Comparison of ENCODE assay signal across 47 mouse cellular contexts in genomic region chr14:32083466-32083865, GRCm38 (mm10). TPM values are rescaled to one million over a fixed set of nuclear protein-coding genes. Genes with fewer than 3 reads are reported as not detected.
"Had no signal": no experiment of that assay in that cellular context is flagged by ENCODE, and none has a peak within 500 bp of the region (broad histone marks: within the 10 kb centered on the region; RNA-seq: fewer than 3 reads in every experiment).

No protein-coding gene starts in this region.

- DNase-seq: left cerebral cortex, postnatal 4 days; liver; liver, embryonic 13.5 days; liver, postnatal 0 days; lung, adult 18-20 months; lung, adult 2 months; lung, embryonic 14.5 days; lung, postnatal 10 days; lung, postnatal 14 days; lung, postnatal 36 days; lung, postnatal 4 days; midbrain, embryonic 14.5 days had no signal

- H3K27me3 ChIP-seq: limb, embryonic 12.5 days; limb, embryonic 13.5 days; limb, embryonic 15.5 days; liver, embryonic 12.5 days; liver, embryonic 13.5 days; liver, embryonic 15.5 days; lung, embryonic 15.5 days; megakaryocyte, embryonic 14.5 days; midbrain, embryonic 12.5 days; midbrain, embryonic 13.5 days; neural tube, embryonic 12.5 days had no signal

- H3K4me2 ChIP-seq: limb, embryonic 13.5 days; limb, embryonic 15.5 days; lung, embryonic 15.5 days; midbrain, embryonic 12.5 days; midbrain, embryonic 13.5 days; neural tube, embryonic 12.5 days had no signal

- H3K9ac ChIP-seq: limb, embryonic 12.5 days; limb, embryonic 13.5 days; limb, embryonic 15.5 days; liver, embryonic 12.5 days; liver, embryonic 14.5 days; liver, embryonic 15.5 days; liver, postnatal 0 days; lung, embryonic 14.5 days; lung, embryonic 15.5 days; midbrain, embryonic 12.5 days; midbrain, embryonic 13.5 days; neural tube, embryonic 12.5 days had no signal

- H3K27ac ChIP-seq: left cerebral cortex, adult 2 months; limb, embryonic 10.5 days; limb, embryonic 12.5 days; limb, embryonic 13.5 days; limb, embryonic 15.5 days; liver, embryonic 12.5 days; liver, embryonic 13.5 days; liver, embryonic 14.5 days; liver, embryonic 15.5 days; lung, embryonic 15.5 days; macrophage; midbrain, embryonic 10.5 days; midbrain, embryonic 12.5 days; midbrain, embryonic 13.5 days; neural tube, embryonic 12.5 days had no signal

- H3K9me3 ChIP-seq: limb, embryonic 10.5 days; limb, embryonic 12.5 days; limb, embryonic 13.5 days; limb, embryonic 15.5 days; liver, embryonic 12.5 days; liver, embryonic 13.5 days; liver, embryonic 15.5 days; lung, embryonic 15.5 days; megakaryocyte, embryonic 14.5 days; midbrain, embryonic 10.5 days; midbrain, embryonic 12.5 days; midbrain, embryonic 13.5 days; neural tube, embryonic 12.5 days had no signal

- H3K4me3 ChIP-seq: left cerebral cortex, adult 2 months; limb, embryonic 10.5 days; limb, embryonic 12.5 days; limb, embryonic 13.5 days; limb, embryonic 15.5 days; liver, embryonic 12.5 days; liver, embryonic 13.5 days; liver, embryonic 15.5 days; lung, embryonic 15.5 days; megakaryocyte, embryonic 14.5 days; midbrain, embryonic 12.5 days; midbrain, embryonic 13.5 days; neural tube, embryonic 12.5 days had no signal

- ATAC-seq: liver, embryonic 12.5 days; liver, postnatal 0 days; lung, postnatal 0 days; midbrain, embryonic 13.5 days; midbrain, embryonic 16.5 days had no signal

RNA-seq across cellular contexts. Expression of gene Galnt15, which starts 54.7 kb away (rescaled TPM):
- total RNA-seq: megakaryocyte progenitor cell, adult 5-6 weeks; megakaryocyte, adult 5-6 weeks; megakaryocyte-erythroid progenitor cell, adult 5-6 weeks; monocyte, adult 5-6 weeks had no signal
- polyA plus RNA-seq: limb, embryonic 11.5 days; limb, embryonic 12.5 days; liver, embryonic 11.5 days; liver, embryonic 12.5 days; liver, embryonic 13.5 days; liver, embryonic 14.5 days; liver, embryonic 15.5 days; macrophage; myocyte had no signal

RNA-seq across cellular contexts. Expression of gene Msmb, which starts 58.4 kb away (rescaled TPM):
- total RNA-seq: left cerebral cortex, adult 2 months; left cerebral cortex, adult 8-10 months; left cerebral cortex, postnatal 10 days; left cerebral cortex, postnatal 14 days; left cerebral cortex, postnatal 25 days; left cerebral cortex, postnatal 36 days; left cerebral cortex, postnatal 4 days; liver, adult 2 months; megakaryocyte progenitor cell, adult 5-6 weeks; megakaryocyte, adult 5-6 weeks; megakaryocyte-erythroid progenitor cell, adult 5-6 weeks; midbrain, postnatal 0 days; monocyte, adult 5-6 weeks had no signal
- polyA plus RNA-seq: limb, embryonic 10.5 days; limb, embryonic 11.5 days; limb, embryonic 12.5 days; limb, embryonic 13.5 days; limb, embryonic 14.5 days; limb, embryonic 15.5 days; liver, adult 2 months; liver, embryonic 11.5 days; liver, embryonic 16.5 days; lung, adult 2 months; lung, embryonic 14.5 days; lung, embryonic 15.5 days; lung, embryonic 16.5 days; lung, postnatal 0 days; macrophage; midbrain, embryonic 10.5 days; midbrain, embryonic 12.5 days; midbrain, embryonic 13.5 days; midbrain, embryonic 14.5 days; midbrain, embryonic 16.5 days; midbrain, postnatal 0 days; myocyte; neural tube, embryonic 11.5 days; neural tube, embryonic 12.5 days had no signal
